Mouse (Mus musculus) ES-E14 (cell line): ENCODE results near the gene Sept9.

Experiments
- CHD2 ChIP-seq: IDR thresholded peaks from 2 replicates; pipeline ENCODE4 v1.6.1; 2014; ENCODE audit warnings: mild to moderate bottlenecking, low read depth, low read length, inconsistent platforms
- HCFC1 ChIP-seq: IDR thresholded peaks from 2 replicates; pipeline ENCODE4 v1.6.1; 2012; ENCODE audit warnings: low read length, inconsistent platforms, borderline replicate concordance; ENCODE audit not compliant: insufficient read depth
- ZC3H11A ChIP-seq: IDR thresholded peaks from 2 replicates; pipeline ENCODE4 v1.6.1; 2012; ENCODE audit warnings: low read depth, mild to moderate bottlenecking, inconsistent platforms, low read length, borderline replicate concordance

DNA sequence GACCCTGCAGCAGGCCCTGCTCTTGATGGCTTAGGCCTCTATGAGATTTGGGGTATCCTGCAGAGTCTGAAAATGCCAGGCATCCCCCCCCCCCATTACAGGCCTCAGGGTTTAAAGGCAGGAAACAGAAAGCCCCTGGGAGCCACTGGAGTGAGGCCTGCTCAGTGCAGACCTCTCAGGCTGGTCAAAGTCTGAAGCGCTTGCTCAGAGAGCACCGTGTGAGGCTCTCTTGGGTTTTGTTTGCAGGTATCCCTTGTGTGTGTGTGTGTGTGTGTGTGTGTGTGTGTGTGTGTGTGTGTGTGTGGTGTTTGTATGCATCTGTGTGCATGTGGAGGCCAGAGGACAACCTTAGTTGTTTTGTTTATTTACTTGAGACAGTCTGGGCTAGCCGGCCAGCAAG, 164.5 kb downstream of the Sept9 start:
- TF ChIP-seq CHD2 = no peak
- TF ChIP-seq ZC3H11A = no peak
- TF ChIP-seq HCFC1 = no peak
